Mouse (Mus musculus): Measurements from ENCODE around the gene Arglu1.

GRCm38 (mm10) chr8:8621236-8621917 lies 68.9 kb downstream of the Arglu1 start:
- no peak for TF ChIP-seq MYC (IDR thresholded peaks at IDR 0.05; ENCODE audit: low read depth, low read length)
- TF ChIP-seq CTCF (conservative IDR thresholded peaks at IDR 0.05 in 1 of 2, IDR thresholded peaks at IDR 0.05 in 1 of 2; ENCODE audit: low read depth in 2 of 2, low read length in 2 of 2) = no peak
- TF ChIP-seq ZMIZ1 (IDR thresholded peaks at IDR 0.05; ENCODE audit: low read depth, low read length) = no peak
- no peak for TF ChIP-seq TBP (conservative IDR thresholded peaks at IDR 0.05; ENCODE audit: low read depth, low read length)
- TF ChIP-seq CHD1 (IDR thresholded peaks at IDR 0.05; ENCODE audit: low read depth, low read length) = no peak
- TF ChIP-seq RCOR1 (conservative IDR thresholded peaks at IDR 0.05; ENCODE audit: low read depth, low read length) = no peak
- TF ChIP-seq POLR2A (IDR thresholded peaks at IDR 0.05; ENCODE audit: low read depth, low read length) = no peak
- no peak for TF ChIP-seq SMC3 (IDR thresholded peaks at IDR 0.05; ENCODE audit: low read depth, low read length)
- TF ChIP-seq IRF4 (IDR thresholded peaks at IDR 0.05; ENCODE audit: low read depth, low read length) = no peak
- TF ChIP-seq E2F4 (IDR thresholded peaks at IDR 0.05; ENCODE audit: insufficient replicate concordance, low read depth, low read length) = no peak
- TF ChIP-seq CHD2 (IDR thresholded peaks at IDR 0.05; ENCODE audit: low read length) = no peak
- TF ChIP-seq ELF1 (IDR thresholded peaks at IDR 0.05; ENCODE audit: low read depth, low read length) = no peak
